Mouse (Mus musculus) Muller cell, postnatal 12 days (primary cell): ENCODE results near the gene Zfp944.
"Not testable (repeated sequence)": the region's sequence is repeated elsewhere in the genome, so short reads cannot be mapped to it uniquely, and the experiment has no call there.

Experiments used
- DNase-seq: peaks from one replicate; pipeline ENCODE4 v3.0.0-alpha.2; 2015; ENCODE audit errors: inconsistent ontology term

Zfp944 gene

DNA sequence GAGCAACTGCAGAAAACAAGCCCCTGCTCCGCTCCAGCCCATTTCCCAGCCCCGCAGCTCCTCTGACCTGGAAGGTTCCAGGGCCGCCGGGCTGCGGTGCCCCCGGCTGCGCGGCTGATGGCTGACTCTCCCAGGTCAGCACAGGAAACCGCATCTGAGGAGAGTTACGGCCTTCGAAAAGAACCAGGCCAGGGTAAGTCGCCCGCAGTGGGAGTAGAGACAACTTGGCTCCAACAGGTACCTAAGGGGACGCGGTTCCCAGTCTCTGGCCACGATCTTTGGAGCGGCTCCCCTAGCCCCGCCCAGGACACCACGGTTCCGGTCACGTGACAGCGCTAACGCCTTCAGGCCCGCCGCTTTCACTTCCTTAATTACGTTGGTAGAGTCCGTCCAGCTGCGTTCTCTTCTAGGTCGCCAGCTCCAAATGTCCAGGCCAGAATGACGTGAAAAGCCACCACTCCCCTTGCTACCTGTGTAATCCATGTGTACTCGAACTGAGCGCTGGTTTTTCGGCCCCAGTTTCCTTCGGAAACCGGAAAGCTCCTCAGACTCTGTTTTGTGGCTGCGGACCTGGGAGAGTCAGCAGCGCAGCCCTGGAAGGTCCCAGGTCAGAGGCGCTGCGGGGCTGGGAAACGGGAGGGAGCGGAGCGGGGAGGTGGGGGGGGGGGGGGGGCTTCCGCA is at the start of gene Zfp944, which contains the start of gene Zfp758:
Gene Zfp944 (minus strand): TSS at position 300 of the 681 bp plus-strand sequence.
Gene Zfp758 (plus strand): TSS at position 353 of the 681 bp plus-strand sequence.
- peak; percentile 73 for DNase-seq

DNA sequence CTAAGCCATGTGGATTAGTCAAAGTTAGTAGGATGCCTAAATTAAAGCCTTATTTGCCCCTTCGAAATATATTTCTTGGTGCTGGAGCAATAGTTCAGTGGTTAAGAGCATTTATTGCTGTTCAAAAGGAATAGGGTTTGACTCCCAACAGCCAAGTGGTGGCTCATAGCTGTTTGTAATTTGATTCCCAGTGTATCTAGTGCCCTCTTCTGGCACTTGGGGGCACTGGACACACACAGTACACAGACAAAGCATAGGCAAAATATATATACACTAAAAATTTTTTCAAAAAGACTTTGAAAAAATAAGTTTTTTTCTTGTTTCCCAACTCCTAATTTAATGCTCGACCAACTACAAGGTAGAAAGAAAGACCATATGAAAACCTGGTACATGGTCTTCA is 49.6 kb upstream of the Zfp944 start:
- no peak for DNase-seq

DNA sequence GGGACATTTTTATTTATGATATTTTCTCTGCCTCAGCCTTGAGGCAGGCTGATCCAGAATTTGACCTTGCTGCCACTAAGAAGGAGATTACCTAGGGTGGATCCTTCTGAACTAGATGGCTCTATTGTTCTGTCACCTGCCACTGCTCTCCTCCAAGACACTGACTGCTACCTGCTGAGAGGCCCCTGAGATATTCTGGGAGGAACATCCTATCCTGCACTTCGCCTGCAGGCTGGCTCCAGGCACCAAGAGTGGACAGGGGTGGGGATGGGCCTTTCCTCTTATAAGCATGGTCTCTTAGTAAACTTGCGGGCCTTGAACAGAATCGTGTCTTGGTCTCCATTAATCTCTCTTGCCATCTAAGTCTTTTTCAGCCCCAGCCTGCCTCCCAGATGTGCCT is 2.7 kb upstream of the Zfp944 start:
- no peak for DNase-seq

DNA sequence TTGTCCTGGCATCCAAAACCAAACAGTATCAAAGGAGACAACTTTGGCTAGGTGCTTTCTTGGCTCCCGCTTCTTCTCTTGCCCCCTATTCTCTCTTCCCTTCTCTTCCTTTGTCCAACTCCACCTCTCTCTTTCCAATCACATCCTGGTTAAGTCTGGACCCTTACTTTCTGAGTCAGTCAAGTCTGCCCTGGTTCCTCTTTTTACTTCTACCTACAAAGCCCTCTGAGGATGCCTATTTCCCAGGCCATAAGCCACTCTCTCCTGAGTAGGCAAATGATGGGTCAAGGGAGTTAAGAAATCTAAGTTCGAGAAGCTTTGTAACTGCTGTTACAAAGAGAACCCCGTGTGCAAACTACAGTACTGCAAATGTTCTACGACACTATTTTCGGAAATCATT is 628 bp downstream of the Zfp944 start:
- no peak for DNase-seq

DNA sequence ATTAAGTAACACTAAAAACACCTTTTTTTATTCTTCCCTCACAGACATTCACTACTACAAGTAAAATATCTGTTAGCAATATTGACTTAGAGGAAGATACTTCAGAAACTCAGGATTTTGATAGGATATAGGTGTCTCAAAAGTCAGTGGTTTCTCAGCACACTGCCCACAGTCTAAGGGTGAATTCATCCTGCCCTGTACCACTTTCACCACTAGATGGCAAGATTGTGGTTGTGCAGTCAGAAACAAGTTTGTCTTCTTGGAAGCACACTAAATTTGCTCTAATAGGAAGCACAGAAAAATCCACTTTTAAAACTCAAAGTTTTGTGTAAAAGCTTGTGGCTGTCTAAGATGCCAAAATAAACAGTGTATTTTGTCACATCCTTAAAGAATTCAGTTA is 8.4 kb downstream of the Zfp944 start:
- DNase-seq, result peak; percentile 5

DNA sequence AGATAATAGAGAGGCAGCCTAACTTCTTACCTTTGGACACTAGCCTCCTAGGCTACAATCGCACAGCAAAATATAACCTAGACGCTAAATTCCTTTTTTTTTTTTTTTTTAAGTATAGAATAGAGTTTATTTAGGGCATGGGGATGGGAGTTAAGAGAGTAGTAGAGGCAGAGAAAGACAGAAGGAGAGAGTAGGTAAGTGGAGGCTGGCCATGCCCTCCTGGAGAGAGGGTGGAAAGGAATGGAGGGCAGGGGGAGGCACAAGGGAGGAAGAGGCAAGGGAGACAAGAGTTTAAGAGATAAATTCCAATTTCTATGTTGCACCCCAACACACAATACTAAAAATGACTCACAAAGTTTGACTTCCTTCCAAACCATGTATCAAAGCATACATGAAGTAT is 46.0 kb downstream of the Zfp944 start:
- DNase-seq, result not testable (repeated sequence)

DNA sequence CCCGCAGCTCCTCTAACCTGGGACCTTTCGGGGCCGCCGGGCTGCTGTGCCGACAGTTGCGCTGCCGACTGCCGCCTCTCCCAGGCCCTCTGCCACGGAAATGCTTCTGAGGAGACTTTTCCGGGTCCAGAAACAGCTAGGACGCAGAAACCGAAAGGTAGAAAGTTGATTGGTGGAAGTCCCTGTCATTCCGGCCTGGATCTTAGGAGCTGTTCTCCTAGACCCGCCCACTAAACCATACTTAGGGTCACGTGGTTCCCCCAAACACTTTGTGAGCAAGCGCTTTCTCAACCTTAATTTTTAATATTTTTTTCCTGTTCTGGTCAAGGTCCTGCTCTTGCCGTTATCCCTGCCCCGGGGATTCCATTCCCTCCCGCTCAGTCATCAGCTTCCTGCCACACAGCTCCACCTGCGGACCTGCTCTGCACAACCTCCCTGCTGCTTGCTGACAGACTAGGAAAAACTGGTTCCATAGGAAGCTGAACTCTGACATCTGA is 46.4 kb downstream of the Zfp944 start, which contains the start of gene CT030661.1:
Gene CT030661.1 (minus strand): TSS at position 108 of the 497 bp plus-strand sequence.
- peak; percentile 95 for DNase-seq

DNA sequence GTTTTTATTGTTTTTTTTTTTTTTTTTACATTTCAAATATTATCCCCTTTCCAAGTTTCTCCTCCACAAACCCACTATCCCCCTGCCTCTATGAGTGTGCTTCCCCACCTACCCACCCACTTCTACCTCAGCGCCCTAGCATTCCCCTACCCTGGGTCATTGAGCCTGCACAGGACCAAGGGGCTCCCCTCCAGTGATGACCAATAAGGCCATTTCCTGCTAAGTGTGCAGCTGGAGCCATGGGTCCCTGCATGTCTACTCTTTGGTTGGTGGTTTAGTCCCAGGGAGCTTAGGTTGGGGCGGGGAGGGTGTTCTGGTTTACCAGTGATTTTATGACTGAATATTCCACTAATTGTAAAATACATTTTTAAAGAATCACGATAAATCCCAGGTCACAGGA is 47.0 kb downstream of the Zfp944 start:
- DNase-seq, result peak; percentile 3
